Mouse (Mus musculus): ENCODE results near the gene Ankrd63.
A peak's percentile ranks its signal among the peaks of the same experiment; 100 is the strongest.
"Not testable (repeated sequence)": the region's sequence is repeated elsewhere in the genome, so short reads cannot be mapped to it uniquely, and the experiment has no call there.

Ankrd63 gene

GRCm38 (mm10) chr2:118662902-118663803, 40.6 kb downstream of the Ankrd63 start, which contains the start of gene Pak6:
Pak6 (plus strand) TSS chr2:118663303.
- peak; percentile 73 to 78 for DNase-seq (ENCODE audit: low spot score in 2 of 2)

- no peak for DNase-seq (ENCODE audit: low spot score in 2 of 2)
Observed at GRCm38 (mm10) chr2:118661891-118662290, 41.9 kb downstream of the Ankrd63 start.

- DNase-seq (ENCODE audit: low spot score in 2 of 2) = peak; percentile 44 to 63
Observed at GRCm38 (mm10) chr2:118659998-118660452, 43.7 kb downstream of the Ankrd63 start.

- no peak for DNase-seq (ENCODE audit: low spot score in 2 of 2)
Observed at GRCm38 (mm10) chr2:118659493-118659892, 44.3 kb downstream of the Ankrd63 start.

GRCm38 (mm10) chr2:118659077-118659476, 44.7 kb downstream of the Ankrd63 start:
- DNase-seq (ENCODE audit: low spot score in 2 of 2) = peak; percentile 56

GRCm38 (mm10) chr2:118658457-118658856, 45.3 kb downstream of the Ankrd63 start:
- DNase-seq (ENCODE audit: low spot score in 2 of 2) = no peak

GRCm38 (mm10) chr2:118656688-118657281, 47.0 kb downstream of the Ankrd63 start:
- no peak for DNase-seq (ENCODE audit: low spot score in 2 of 2)

GRCm38 (mm10) chr2:118650697-118651096, 53.1 kb downstream of the Ankrd63 start:
- not testable (repeated sequence) for DNase-seq (ENCODE audit: low spot score in 2 of 2)

All from right cerebral cortex, adult 2 months (tissue).